Mouse (Mus musculus) intestine, embryonic 16.5 days (tissue): ENCODE measurements at regions not wholly inside any gene's neighbourhood (a gene's known extent, or its start where the extent isn't known, plus 50 kb on each side); places are given as distances from the start of the nearest gene placed in this dataset.
A peak's percentile ranks its signal among the peaks of the same experiment; 100 is the strongest.

Source experiments
- ATAC-seq: fragments of 200-750 bp; cut with Nextera tagmentation; 2 replicates; pipeline ENCODE4 v1.8.0; 2017; ENCODE audit warnings: moderate TSS enrichment, moderate library complexity
- H3K27ac ChIP-seq: fragments of 300-500 bp; sonication (generic); 2 replicates; pipeline ENCODE4 v1.5.1; 2014; ENCODE audit warnings: mild to moderate bottlenecking, low read length
- H3K27me3 ChIP-seq: fragments of 300-500 bp; sonication (generic); replicated peaks from 2 replicates; pipeline ENCODE4 v1.6.1; 2014; ENCODE audit warnings: low read length, control low read depth, mixed read lengths; ENCODE audit not compliant: control insufficient read depth, insufficient read depth
- H3K36me3 ChIP-seq: fragments of 300-500 bp; sonication (generic); 2 replicates; pipeline ENCODE4 v1.6.1; 2014; ENCODE audit warnings: low read length, control low read depth; ENCODE audit not compliant: control insufficient read depth, insufficient read depth
- H3K4me1 ChIP-seq: fragments of 300-500 bp; sonication (generic); 2 replicates; pipeline ENCODE4 v1.6.1; 2014; ENCODE audit warnings: low read length, control low read depth, mixed read lengths; ENCODE audit not compliant: control insufficient read depth, insufficient read depth
- H3K4me2 ChIP-seq: fragments of 300-500 bp; sonication (generic); 2 replicates; pipeline ENCODE4 v1.6.1; 2014; ENCODE audit warnings: low read depth, low read length, control low read depth
- H3K4me3 ChIP-seq: fragments of 300-500 bp; sonication (generic); 2 replicates; pipeline ENCODE4 v1.5.1; 2014; ENCODE audit warnings: mild to moderate bottlenecking, low read length
- H3K9ac ChIP-seq: fragments of 300-500 bp; sonication (generic); 2 replicates; pipeline ENCODE4 v1.6.1; 2014; ENCODE audit warnings: low read depth, low read length
- H3K9me3 ChIP-seq: fragments of 300-500 bp; sonication (generic); 2 replicates; pipeline ENCODE4 v1.6.1; 2016; ENCODE audit warnings: low read length, control low read depth; ENCODE audit not compliant: control insufficient read depth
- WGBS: fragments of 180-500 bp; shearing (Covaris S2); extraction: QIAGEN DNeasy Blood & Tissue Kit; methylation state at CpG from one replicate; pipeline ENCODE4 v1.1.7; 2014; 5-methylcytosine and 5-hydroxymethylcytosine counted together

- H3K4me2 ChIP-seq, result no peak overlapping the region
- no peak overlapping the region for H3K9ac ChIP-seq
- WGBS, result 77% methylated on average over 3 of the region's 3 CpGs
Observed at GRCm38 (mm10) chr10:91701822-91702221, 520.7 kb upstream of the Tmpo start.

GRCm38 (mm10) chr10:91686082-91686618, 505.0 kb upstream of the Tmpo start:
- ATAC-seq, result no peak
- Histone ChIP-seq H3K4me3 (no peak overlapping the region), H3K4me2 (no peak overlapping the region), H3K27ac (no peak overlapping the region), H3K9ac (no peak overlapping the region), H3K36me3 (no peaks in the 10 kb centered on the region), H3K9me3 (no peaks in the 10 kb centered on the region), H3K4me1 (no peaks in the 10 kb centered on the region), H3K27me3 (no peaks in the 10 kb centered on the region)
- 65% methylated on average over 8 of the region's 8 CpGs for WGBS

More at GRCm38 (mm10) chr10:91701822-91702221, 520.7 kb upstream of the Tmpo start:
- no peaks in the 10 kb centered on the region for H3K9me3 ChIP-seq
- no peak overlapping the region for H3K27ac ChIP-seq
- no peak overlapping the region for H3K4me3 ChIP-seq
- H3K27me3 ChIP-seq, result no peaks in the 10 kb centered on the region
- H3K4me1 ChIP-seq, result no peaks in the 10 kb centered on the region
- no peak for ATAC-seq
- no peaks in the 10 kb centered on the region for H3K36me3 ChIP-seq

- H3K4me2 ChIP-seq, result no peak overlapping the region
- no peaks in the 10 kb centered on the region for H3K4me1 ChIP-seq
- H3K27ac ChIP-seq, result no peak overlapping the region
- no peaks in the 10 kb centered on the region for H3K9me3 ChIP-seq
- H3K9ac ChIP-seq, result no peak overlapping the region
- no peak overlapping the region for H3K4me3 ChIP-seq
- no peaks in the 10 kb centered on the region for H3K36me3 ChIP-seq
- WGBS, result 55% methylated on average over 8 of the region's 8 CpGs
- ATAC-seq, result no peak
- no peaks in the 10 kb centered on the region for H3K27me3 ChIP-seq
Observed at GRCm38 (mm10) chr10:91685164-91686027, 504.3 kb upstream of the Tmpo start.

- H3K9me3 ChIP-seq, result no peaks in the 10 kb centered on the region
- H3K4me1 ChIP-seq, result no peaks in the 10 kb centered on the region
- no peaks in the 10 kb centered on the region for H3K27me3 ChIP-seq
- no peak for ATAC-seq
- H3K36me3 ChIP-seq, result no peaks in the 10 kb centered on the region
- no peak overlapping the region for H3K27ac ChIP-seq
- no peak overlapping the region for H3K4me2 ChIP-seq
- no peak overlapping the region for H3K9ac ChIP-seq
- H3K4me3 ChIP-seq, result no peak overlapping the region
Observed at GRCm38 (mm10) chr10:91679641-91680040, 498.5 kb upstream of the Tmpo start.

GRCm38 (mm10) chr10:91637911-91638310, 456.8 kb upstream of the Tmpo start:
- no peaks in the 10 kb centered on the region for H3K27me3 ChIP-seq
- no peak overlapping the region for H3K4me2 ChIP-seq
- H3K36me3 ChIP-seq, result no peaks in the 10 kb centered on the region
- no peak for ATAC-seq
- H3K4me3 ChIP-seq, result no peak overlapping the region
- H3K9ac ChIP-seq, result no peak overlapping the region
- no peaks in the 10 kb centered on the region for H3K4me1 ChIP-seq
- H3K9me3 ChIP-seq, result no peaks in the 10 kb centered on the region
- no peak overlapping the region for H3K27ac ChIP-seq

- no peaks in the 10 kb centered on the region for H3K4me1 ChIP-seq
- no peak overlapping the region for H3K9ac ChIP-seq
- H3K27me3 ChIP-seq, result no peaks in the 10 kb centered on the region
- H3K9me3 ChIP-seq, result no peaks in the 10 kb centered on the region
- WGBS, result 51% methylated on average over 6 of the region's 6 CpGs
- H3K36me3 ChIP-seq, result no peaks in the 10 kb centered on the region
- no peak overlapping the region for H3K4me2 ChIP-seq
- H3K4me3 ChIP-seq, result no peak overlapping the region
- H3K27ac ChIP-seq, result no peak overlapping the region
- ATAC-seq, result peak; percentile 84
Observed at GRCm38 (mm10) chr10:91628672-91629071, 447.6 kb upstream of the Tmpo start.

GRCm38 (mm10) chr10:91622281-91622680, 441.2 kb upstream of the Tmpo start:
- Histone ChIP-seq H3K4me2 (no peak overlapping the region), H3K4me1 (no peaks in the 10 kb centered on the region), H3K27me3 (no peaks in the 10 kb centered on the region), H3K36me3 (no peaks in the 10 kb centered on the region), H3K27ac (no peak overlapping the region), H3K9me3 (no peaks in the 10 kb centered on the region), H3K9ac (no peak overlapping the region), H3K4me3 (no peak overlapping the region)
- ATAC-seq, result no peak
- 86% methylated on average over 2 of the region's 2 CpGs for WGBS

GRCm38 (mm10) chr10:91613794-91614479, 432.8 kb upstream of the Tmpo start:
- WGBS, result 63% methylated on average over 8 of the region's 8 CpGs
- no peak overlapping the region for H3K9ac ChIP-seq
- no peaks in the 10 kb centered on the region for H3K36me3 ChIP-seq
- no peak overlapping the region for H3K27ac ChIP-seq
- H3K4me2 ChIP-seq, result no peak overlapping the region
- no peaks in the 10 kb centered on the region for H3K9me3 ChIP-seq
- no peaks in the 10 kb centered on the region for H3K27me3 ChIP-seq
- no peaks in the 10 kb centered on the region for H3K4me1 ChIP-seq
- no peak for ATAC-seq
- H3K4me3 ChIP-seq, result no peak overlapping the region

GRCm38 (mm10) chr10:91612052-91612451, 430.9 kb upstream of the Tmpo start:
- H3K4me3 ChIP-seq, result no peak overlapping the region
- H3K9ac ChIP-seq, result no peak overlapping the region
- H3K27ac ChIP-seq, result no peak overlapping the region
- H3K4me1 ChIP-seq, result no peaks in the 10 kb centered on the region
- no peaks in the 10 kb centered on the region for H3K36me3 ChIP-seq
- no peaks in the 10 kb centered on the region for H3K27me3 ChIP-seq
- WGBS, result 89% methylated on average over 4 of the region's 4 CpGs
- no peak overlapping the region for H3K4me2 ChIP-seq
- H3K9me3 ChIP-seq, result no peaks in the 10 kb centered on the region
- no peak for ATAC-seq
